Mouse (Mus musculus): ENCODE measurements at regions not wholly inside any gene's neighbourhood (a gene's known extent, or its start where the extent isn't known, plus 50 kb on each side); places are given as distances from the start of the nearest gene placed in this dataset.

- peak; percentile 7 to 11 for DNase-seq
These were observed 140.6 kb downstream of the Sp3 start for GRCm38 (mm10) chr2:72839673-72840072.

- peak; percentile 6 to 18 for DNase-seq
These were observed 138.9 kb downstream of the Sp3 start for GRCm38 (mm10) chr2:72841367-72841766.

DNA sequence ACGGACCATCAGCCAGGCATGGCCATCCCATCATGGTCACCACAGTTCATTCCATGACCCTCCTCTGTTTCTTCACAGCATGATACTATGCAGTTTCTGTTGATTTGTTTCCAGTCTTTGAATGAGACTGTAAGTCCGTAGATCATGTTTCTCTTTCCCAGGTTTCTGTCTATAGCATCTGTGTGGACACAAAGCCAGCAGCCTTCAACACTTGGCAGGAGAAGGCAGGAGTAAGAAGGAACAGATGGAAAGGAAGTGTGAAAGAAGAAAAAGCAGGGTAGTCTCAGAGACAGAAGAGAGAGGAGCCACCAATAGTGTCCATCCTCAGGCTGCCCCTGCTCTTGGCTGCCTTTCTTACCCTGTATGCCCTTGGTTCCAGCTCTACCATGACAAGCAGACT lies 136.6 kb downstream of the Sp3 start:
- no peak for DNase-seq

DNA sequence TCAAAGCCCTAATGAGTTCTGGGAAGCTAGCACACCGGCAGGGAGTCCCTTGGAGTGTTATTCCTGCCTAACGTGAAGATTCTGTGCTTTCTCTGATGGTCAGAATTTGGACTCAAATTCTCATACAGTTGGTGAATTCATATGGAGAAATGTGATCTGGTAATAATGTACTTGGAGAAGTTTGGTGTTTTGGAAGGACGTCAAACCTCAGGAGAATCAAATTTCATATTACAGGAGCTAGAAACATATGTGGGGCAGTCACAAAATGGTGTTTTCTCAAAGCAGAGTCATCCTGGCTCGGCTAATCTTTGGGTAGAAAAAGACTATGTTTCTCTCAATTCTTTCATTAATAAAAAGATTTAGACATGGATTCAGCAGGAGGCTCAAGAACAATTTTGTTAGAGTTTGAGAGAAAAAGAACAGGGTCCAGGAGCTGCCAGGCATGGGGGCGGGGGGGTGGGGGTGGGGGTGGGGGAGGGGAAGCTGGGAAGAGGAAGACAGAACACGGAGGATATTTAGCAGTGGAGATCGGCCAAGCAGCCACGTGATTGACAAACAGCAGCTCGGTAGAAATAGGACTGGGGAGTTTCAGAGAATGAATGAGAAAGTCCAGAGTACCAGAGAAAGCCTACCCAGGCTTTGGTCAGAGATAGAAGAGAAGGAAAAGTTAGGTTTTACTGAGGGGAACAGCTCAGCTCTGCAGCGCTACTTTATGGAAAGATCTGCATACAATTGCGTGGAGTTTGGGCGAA lies 130.6 kb downstream of the Sp3 start:
- no peak for DNase-seq

DNA sequence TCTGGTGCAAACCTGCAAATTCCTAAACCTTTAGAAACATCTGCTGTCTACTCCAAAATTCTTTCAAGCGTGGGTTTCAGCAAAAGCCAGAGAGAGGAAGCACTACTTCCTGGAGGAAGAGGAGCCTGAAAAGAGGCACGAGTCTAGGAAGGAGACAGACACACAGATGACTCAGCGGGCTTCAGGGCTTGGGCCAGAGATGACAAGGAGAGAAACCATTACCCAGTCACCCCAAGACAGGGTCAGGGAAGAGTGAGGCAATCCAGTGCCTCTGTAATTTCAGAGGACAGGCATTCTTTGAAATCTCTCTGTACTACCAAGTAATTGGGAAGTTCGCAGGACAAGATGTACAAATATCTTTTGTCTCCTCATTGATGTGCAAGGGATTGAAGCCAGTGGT lies 127.7 kb downstream of the Sp3 start:
- DNase-seq, result no peak

- no peak for DNase-seq
These were observed 124.8 kb downstream of the Sp3 start for GRCm38 (mm10) chr2:72855276-72855970.

- DNase-seq, result no peak
These were observed 124.1 kb downstream of the Sp3 start for GRCm38 (mm10) chr2:72855971-72856755.

DNA sequence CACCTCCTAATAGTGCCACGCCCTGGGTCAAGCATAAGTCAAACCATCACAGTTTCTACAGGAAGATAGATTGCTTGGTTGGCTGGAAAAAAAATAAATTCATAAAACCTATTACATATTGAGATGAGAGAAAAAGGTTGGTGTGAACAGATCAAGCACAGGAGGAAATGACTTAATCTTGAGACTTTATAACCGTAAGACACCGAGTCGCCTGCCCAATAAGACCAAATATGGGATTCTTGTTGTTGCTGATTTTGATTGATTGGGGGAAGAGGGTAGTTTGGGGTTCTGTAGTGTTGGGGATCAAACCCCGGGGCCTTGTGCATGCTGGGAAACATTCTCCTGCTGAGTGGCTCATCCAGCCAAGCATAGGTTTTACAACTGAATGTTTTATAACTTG lies 122.9 kb downstream of the Sp3 start:
- DNase-seq, result no peak

- DNase-seq, result no peak
These were observed 114.5 kb downstream of the Sp3 start for GRCm38 (mm10) chr2:72865462-72866365.

- no peak for DNase-seq
These were observed 113.9 kb downstream of the Sp3 start for GRCm38 (mm10) chr2:72866366-72866688.

DNA sequence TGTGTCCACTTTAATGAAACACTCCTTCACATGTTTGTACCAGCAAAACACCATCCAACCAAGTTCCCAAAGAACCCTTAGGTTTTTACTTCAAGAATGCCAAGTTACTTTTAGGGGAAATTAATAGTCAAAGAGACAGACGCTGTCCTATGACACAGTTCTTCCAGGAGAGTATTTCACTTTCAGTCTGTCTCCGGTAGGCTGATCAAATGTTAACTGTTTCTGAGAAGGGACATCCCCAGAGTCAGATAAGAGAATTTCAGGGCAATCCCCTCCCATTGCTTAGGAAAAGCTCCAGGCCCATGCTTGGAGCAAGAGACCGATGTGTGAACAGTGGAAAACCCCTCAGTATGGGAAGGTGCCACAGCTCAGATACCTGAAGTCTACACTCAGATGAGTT lies 112.1 kb downstream of the Sp3 start:
- DNase-seq, result no peak

GRCm38 (mm10) chr2:72871836-72872235 lies 108.4 kb downstream of the Sp3 start:
- peak; percentile 14 to 50 for DNase-seq

GRCm38 (mm10) chr2:72873948-72874347 lies 106.3 kb downstream of the Sp3 start:
- DNase-seq, result no peak

DNA sequence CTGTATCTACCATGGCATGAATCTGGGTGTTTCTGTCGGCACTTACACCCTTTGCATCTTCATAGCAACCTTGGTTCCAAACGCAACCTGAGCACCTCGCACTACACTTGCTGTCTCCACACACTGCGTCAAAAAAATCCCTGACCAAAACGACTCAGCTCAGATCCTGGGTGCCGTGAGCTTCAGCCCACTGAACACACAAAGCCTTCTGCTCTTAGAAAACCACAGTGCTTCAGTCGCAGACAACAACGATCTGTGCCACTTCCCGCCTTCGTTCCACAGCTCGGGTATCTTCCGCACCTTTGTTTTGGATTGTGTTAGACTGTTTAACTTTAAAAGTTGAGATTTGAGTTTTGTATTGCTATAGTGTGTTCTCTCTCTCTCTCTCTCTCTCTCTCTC lies 105.7 kb downstream of the Sp3 start:
- no peak for DNase-seq

- no peak for DNase-seq
These were observed 104.6 kb downstream of the Sp3 start for GRCm38 (mm10) chr2:72875677-72876076.

DNA sequence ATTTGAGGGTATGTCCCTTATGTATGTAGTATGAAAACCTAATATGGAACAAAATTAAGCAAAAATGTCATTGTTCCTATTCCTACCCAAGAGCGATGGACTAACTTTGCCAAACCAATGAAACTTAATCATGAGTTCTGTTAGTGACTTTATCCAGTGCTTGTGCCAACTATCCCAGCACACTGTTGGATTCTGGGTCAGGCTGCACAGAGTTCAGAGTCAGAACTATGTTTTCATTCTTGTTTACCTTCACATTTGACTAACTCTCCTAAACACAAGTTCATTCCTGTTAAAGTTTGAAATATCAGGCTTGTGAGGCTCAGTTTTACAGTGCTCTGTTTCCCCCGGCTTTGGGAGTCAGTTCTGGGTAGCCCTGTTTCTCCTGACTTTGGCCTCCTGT lies 100.2 kb downstream of the Sp3 start:
- DNase-seq, result no peak

DNA sequence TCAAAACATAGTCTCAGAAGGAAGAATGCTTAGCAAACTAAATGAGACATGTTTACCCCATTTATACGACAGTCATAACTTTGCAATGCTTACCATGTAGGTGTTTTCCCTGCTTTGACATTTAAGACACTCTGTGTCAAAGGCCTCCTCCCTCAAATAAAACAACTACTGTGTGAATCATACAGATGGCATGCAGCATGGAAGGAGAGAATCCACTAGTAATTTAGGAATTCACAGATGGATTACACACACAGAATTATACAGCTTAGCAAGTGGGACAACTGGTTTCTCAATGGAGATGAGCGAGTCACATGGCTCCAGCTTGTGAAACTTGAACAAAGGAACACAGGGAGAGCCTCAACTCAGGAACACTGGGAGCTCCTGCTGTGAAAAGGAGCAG lies 98.7 kb downstream of the Sp3 start:
- DNase-seq, result no peak

DNA sequence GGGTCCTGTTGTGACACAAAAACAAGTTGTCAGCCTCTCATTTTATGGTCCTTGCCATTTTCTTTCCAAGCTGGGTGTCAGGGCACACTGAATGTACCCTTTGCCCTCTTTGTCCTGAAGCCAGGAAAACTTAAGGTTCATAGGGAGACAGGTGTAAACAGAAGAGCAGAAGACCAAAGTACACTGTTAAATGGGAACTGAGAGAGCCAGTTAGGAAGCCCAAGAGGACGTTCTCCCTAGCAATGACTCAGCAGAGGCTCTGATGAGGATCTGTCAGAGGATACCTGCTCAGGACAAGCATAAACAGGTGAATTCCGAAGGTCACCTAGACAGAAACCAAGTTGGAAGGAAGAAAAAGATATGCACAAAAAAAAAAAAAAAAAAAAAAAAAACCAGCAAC lies 94.0 kb downstream of the Sp3 start:
- no peak for DNase-seq

Measured in layer of hippocampus, postnatal 36 days (tissue).